Mouse (Mus musculus) gastrocnemius, adult 2 months (tissue): ENCODE measurements around the gene Pmm1. TPM values are rescaled to one million over a fixed set of nuclear protein-coding genes. Genes with fewer than 3 reads are reported as not detected.
"Not testable (repeated sequence)": the region's sequence is repeated elsewhere in the genome, so short reads cannot be mapped to it uniquely, and the experiment has no call there.

Source experiments
- DNase-seq: peaks from one replicate; pipeline ENCODE4 v3.0.0; 2022
- H3K27ac ChIP-seq: fragments of 200-600 bp; 2 replicates; pipeline ENCODE4 v1.8.1; 2022; ENCODE audit warnings: mild to moderate bottlenecking
- H3K4me3 ChIP-seq: fragments of 200-600 bp; 2 replicates; pipeline ENCODE4 v1.8.1; 2022; ENCODE audit warnings: mild to moderate bottlenecking, moderate library complexity
- CTCF ChIP-seq: fragments of 200-600 bp; IDR thresholded peaks from 2 replicates; pipeline ENCODE4 v1.8.1; 2022; ENCODE audit warnings: antibody characterized with exemption, mild to moderate bottlenecking, moderate library complexity
- intact Hi-C: fragments of 180-260 bp; cut with DNase I; formaldehyde crosslinking; loops from one replicate; pipeline ENCODE4 v1.15.1; 2025
- total RNA-seq, 2 experiments: library from RNA; stranded (reverse); gene quantifications; 2 replicates each; pipeline ENCODE4 v1.2.3; 2021

Gene Pmm1
- total RNA-seq, 2 experiments from 2014 or later = 16.2 to 17.2 TPM

- DNase-seq = peak; percentile 25
- intact Hi-C loops = loop anchor here (5.0 kb wide), 1 partner anchor 175 kb away; no protein-coding TSS in a partner anchor
- peak overlapping the region; percentile 93; the same call in 1 of the 2 replicates for H3K27ac ChIP-seq
- H3K4me3 ChIP-seq = no peak overlapping the region
- TF ChIP-seq CTCF = no peak
Observed at GRCm38 (mm10) chr15:81917201-81917600, 43.5 kb downstream of the Pmm1 start.

DNA sequence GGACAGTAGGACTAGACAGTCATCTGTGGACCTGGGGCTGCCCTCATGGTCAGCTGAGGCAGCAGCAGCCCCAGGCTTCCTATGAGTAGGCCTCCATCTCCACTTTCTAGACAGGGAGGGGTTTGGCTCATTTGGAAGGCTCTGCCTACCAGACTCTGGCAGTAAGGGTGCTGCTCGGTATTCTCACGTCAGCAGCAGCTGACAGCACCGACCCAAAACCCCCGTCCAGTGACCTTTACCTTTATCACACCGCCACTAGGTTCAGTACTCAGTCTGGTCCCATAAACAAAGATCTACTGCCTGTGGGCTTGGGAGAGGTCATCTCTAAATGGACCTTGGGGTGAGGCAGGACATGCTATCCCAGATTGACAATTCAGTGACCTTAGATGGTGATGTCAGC lies 45.1 kb downstream of the Pmm1 start:
- TF ChIP-seq CTCF = no peak
- intact Hi-C loops = loop anchor here (5.0 kb wide), 1 partner anchor 173 kb away; no protein-coding TSS in a partner anchor
- DNase-seq = peak; percentile 45
- H3K4me3 ChIP-seq = no peak overlapping the region
- peak overlapping the region; percentile 93 for H3K27ac ChIP-seq

DNA sequence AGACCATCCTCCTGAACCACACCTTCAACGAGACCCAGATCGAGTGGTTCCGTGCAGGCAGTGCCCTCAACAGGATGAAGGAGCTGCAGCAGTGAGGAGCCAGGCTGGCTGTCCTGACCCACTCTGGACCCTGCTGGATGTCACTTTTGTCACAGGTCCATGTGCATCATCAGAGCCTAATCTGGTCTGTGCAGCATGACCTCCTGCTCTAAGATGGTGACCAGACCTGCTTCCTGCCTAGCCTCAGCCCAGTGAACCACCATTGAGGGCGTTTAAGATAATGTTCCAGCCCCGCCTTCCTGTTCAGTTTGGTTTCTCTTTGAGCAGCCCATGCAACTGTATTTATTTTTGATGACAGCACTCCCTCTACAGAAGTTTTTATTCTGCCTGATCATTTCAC lies 46.1 kb downstream of the Pmm1 start:
- no peak for TF ChIP-seq CTCF
- intact Hi-C loops = loop anchor here (5.0 kb wide), 1 partner anchor 172 kb away; no protein-coding TSS in a partner anchor
- Histone ChIP-seq H3K4me3 (no peak overlapping the region), H3K27ac (peak overlapping the region; percentile 93)
- DNase-seq = no peak

DNA sequence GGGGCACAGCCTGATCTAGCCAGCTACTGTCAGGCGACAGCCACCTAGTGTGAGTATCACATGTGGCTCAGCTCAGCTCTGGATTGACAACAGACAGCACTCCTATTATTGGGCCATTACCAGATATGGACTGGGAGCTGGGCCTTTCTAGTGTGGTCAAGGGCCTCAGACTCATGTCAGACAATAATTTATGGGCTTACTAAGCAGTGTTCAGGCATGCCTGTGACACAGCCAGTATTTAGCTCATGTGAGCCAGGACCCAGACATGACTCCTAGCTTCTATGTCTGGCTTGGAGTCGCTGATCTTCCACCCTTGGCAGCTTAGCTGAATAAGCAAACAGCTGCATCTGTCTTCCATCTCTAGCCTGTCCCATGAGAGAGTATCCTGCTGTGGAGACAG lies 48.2 kb downstream of the Pmm1 start:
- Histone ChIP-seq H3K4me3 (peak overlapping the region; percentile 41; the same call in 1 of the 2 replicates), H3K27ac (peak overlapping the region; percentile 93)
- intact Hi-C loops = no loop called here
- DNase-seq = peak; percentile 62
- TF ChIP-seq CTCF = no peak

GRCm38 (mm10) chr15:81908767-81909166 lies 52.0 kb downstream of the Pmm1 start:
- H3K4me3 ChIP-seq, H3K27ac ChIP-seq, DNase-seq: not testable (repeated sequence)
- peak; percentile 52 for TF ChIP-seq CTCF
- intact Hi-C loops = loop anchor here (2.0 to 5.0 kb wide), 2 partner anchors 36 to 78 kb away; partner anchors contain the start of genes Aco2 and Phf5a

- no peak overlapping the region for H3K27ac ChIP-seq
- intact Hi-C loops = loop anchor here (2.0 to 5.0 kb wide), 2 partner anchors 36 to 77 kb away; partner anchors contain the start of genes Aco2 and Phf5a
- no peak for DNase-seq
- H3K4me3 ChIP-seq = no peak overlapping the region
- TF ChIP-seq CTCF = no peak
Observed at GRCm38 (mm10) chr15:81907953-81908352, 52.8 kb downstream of the Pmm1 start.

DNA sequence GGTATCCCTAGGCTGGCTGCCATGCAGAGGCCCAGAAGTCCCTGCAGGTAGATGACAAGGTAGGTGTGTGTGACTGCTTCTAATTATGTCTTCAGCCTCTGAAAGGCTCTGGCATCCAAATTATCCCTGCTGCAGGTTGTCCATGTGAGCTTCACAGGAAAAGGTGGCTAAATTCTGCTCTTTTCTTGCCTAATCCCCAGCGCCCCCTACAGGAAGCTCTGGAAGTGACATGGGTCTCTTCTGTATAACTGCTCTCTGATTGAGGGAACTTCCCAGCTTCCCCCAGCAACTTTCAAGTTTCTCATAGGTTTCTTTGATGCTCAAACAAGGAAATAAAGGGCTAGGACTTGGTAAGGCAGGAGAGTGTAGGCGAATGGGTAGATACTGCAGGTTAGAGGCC lies 55.8 kb downstream of the Pmm1 start:
- Histone ChIP-seq H3K4me3 (no peak overlapping the region), H3K27ac (peak overlapping the region; percentile 31; the same call in 1 of the 2 replicates)
- TF ChIP-seq CTCF = peak; percentile 86
- intact Hi-C loops = loop anchor here (5.0 kb wide), 1 partner anchor 33 kb away; the partner anchor contains the start of genes Aco2 and Phf5a
- peak; percentile 79 for DNase-seq

Other genes with a start within 250 kb of the Pmm1 start
- gene Zc3h7b, start 215.9 kb downstream of the Pmm1 start, total RNA-seq = 10 to 100 TPM; 30.2 to 34.3 TPM
- 10 to 100 TPM; 23.7 to 24.1 TPM for gene Rangap1, start 215.4 kb downstream of the Pmm1 start, total RNA-seq
- 100 to 1,000 TPM; 101 to 191 TPM for gene Tef, start 158.5 kb downstream of the Pmm1 start, total RNA-seq
- gene Tob2, start 102.1 kb downstream of the Pmm1 start, total RNA-seq = 100 to 1,000 TPM; 151 to 205 TPM
- gene Phf5a, start 89.0 kb downstream of the Pmm1 start, total RNA-seq = 10 to 100 TPM; 38.4 to 39.9 TPM
- 1,000 to 10,000 TPM; 1,155 to 1,439 TPM for gene Aco2, start 88.6 kb downstream of the Pmm1 start, total RNA-seq
- gene Polr3h, start 34.7 kb downstream of the Pmm1 start, total RNA-seq = 1 to 10 TPM; 6.4 to 7.6 TPM
- gene Csdc2, start 24.2 kb downstream of the Pmm1 start, total RNA-seq = 1 to 10 TPM; 1.6 to 2.1 TPM
- gene 1700029P11Rik, start 19.6 kb upstream of the Pmm1 start, total RNA-seq = not detected
- gene Xrcc6, start 26.9 kb upstream of the Pmm1 start, total RNA-seq = 10 to 100 TPM; 23.9 to 25.4 TPM
- gene Desi1, start 72.9 kb upstream of the Pmm1 start, total RNA-seq = 10 to 100 TPM; 14.5 to 20.8 TPM
- gene Snu13, start 86.7 kb upstream of the Pmm1 start, total RNA-seq = 10 to 100 TPM; 44.4 to 61.4 TPM
- not detected for gene 4930407I10Rik, start 98.2 kb upstream of the Pmm1 start, total RNA-seq
- gene Mei1, start 109.1 kb upstream of the Pmm1 start, total RNA-seq = not detected
- gene Ccdc134, start 167.0 kb upstream of the Pmm1 start, total RNA-seq = 10 to 100 TPM; 11.8 to 12.4 TPM
- 10 to 100 TPM; 11.4 to 17.4 TPM for gene Srebf2, start 186.3 kb upstream of the Pmm1 start, total RNA-seq